Mouse (Mus musculus): ENCODE results near the gene Olfr744.
"Not testable (repeated sequence)": the region's sequence is repeated elsewhere in the genome, so short reads cannot be mapped to it uniquely, and the experiment has no call there.

The Olfr744 gene

GRCm38 (mm10) chr14:50614579-50614978 is at the start of gene Olfr744:
Gene Olfr744 (plus strand): TSS chr14:50614879.
- DNase-seq (ENCODE audit: low read depth): no peak

GRCm38 (mm10) chr14:50573056-50573455 is 41.6 kb upstream of the Olfr744 start:
- not testable (repeated sequence) for DNase-seq (ENCODE audit: low read depth)

GRCm38 (mm10) chr14:50639088-50639487 is 24.4 kb downstream of the Olfr744 start, which contains the start of gene Olfr745:
Gene Olfr745 (plus strand): TSS chr14:50639388.
- no peak for DNase-seq (ENCODE audit: low read depth)

- no peak for DNase-seq (ENCODE audit: low read depth)
Observed at GRCm38 (mm10) chr14:50646783-50647182, 32.1 kb downstream of the Olfr744 start, which contains the start of gene Olfr746. Gene Olfr746 (plus strand): TSS chr14:50647083.
